Mouse (Mus musculus): ENCODE data around the gene Rassf2.

Rassf2 gene

DNA sequence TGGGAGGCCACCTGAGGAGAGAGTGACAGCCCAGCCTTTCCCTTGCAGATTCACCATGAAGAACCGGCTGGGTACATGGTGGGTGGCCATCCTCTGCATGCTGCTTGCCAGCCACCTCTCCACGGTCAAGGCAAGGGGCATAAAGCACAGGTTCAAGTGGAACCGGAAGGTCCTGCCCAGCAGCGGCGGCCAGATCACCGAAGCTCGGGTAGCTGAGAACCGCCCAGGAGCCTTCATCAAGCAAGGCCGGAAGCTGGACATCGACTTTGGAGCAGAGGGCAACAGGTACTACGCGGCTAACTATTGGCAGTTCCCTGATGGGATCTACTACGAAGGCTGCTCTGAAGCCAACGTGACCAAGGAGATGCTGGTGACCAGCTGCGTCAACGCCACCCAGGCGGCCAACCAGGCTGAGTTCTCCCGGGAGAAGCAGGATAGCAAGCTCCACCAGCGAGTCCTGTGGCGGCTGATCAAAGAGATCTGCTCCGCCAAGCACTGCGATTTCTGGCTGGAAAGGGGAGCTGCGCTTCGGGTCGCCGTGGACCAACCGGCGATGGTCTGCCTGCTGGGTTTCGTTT, 77.0 kb downstream of the Rassf2 start:
- no peak for DNase-seq

DNA sequence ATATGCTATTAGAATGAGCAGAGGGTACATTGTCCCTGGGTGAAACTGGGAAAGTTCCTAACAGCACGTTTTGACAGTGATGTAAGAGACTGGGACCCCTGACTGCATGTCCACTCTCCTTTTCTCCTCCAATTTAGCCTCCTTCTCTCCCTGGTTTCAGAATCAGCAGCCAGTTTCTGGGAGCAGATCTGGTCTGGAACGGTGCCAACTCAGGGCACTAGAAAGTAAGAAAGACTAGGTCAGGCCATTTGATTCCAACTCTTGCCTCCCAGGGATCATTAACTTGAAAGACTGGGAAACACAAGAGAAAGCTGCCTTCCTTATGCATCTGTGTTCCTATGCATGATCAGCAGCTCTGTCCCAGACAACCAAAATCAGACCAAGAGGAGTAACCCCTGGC, 77.6 kb downstream of the Rassf2 start:
- no peak for DNase-seq

GRCm38 (mm10) chr2:131950598-131951095, 79.4 kb downstream of the Rassf2 start, which contains the start of gene Prnd:
Gene Prnd (plus strand): TSS chr2:131950861.
- DNase-seq: no peak

DNA sequence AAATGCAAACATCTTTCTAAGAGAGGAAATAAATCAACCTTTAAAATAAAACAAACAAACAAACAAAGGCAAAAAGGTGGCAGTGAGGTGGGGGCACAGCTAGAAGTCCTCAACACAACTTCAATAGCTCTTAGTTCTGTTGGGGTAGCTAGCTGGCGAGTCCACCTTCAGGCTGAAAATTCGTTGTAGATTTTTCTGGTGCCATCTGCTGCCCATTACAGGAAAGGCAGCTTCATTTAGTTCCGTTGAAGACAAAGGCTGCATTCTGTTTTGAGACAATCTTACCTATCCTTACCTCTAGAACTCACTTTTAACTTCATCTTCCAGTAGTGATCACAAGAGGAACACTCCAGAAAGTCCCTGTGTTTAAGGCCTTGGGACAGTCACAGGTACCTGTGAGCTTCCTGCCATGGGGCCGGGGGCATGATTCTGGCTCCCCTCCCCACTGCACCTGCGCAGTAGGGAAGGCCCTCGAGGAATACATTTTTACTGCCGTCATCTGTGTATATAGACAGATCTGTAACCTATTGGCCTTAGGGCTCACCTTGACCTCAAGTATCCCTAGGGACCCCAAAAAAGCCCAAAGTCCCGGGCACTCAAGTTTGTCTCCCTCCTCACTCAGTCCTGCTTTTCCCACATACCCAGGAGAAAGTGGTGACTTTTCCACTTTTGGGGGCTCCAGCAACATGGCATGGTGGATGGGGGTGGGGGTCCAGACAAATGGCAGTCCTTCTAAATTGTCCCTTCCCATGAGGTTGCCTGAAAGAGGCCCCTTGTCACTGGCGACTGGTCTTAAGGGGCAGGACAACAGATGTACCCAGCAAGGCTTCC, 80.1 kb downstream of the Rassf2 start:
- peak; percentile 63 for DNase-seq

- DNase-seq: no peak
Observed at GRCm38 (mm10) chr2:131948916-131949639, 81.0 kb downstream of the Rassf2 start.

GRCm38 (mm10) chr2:131948156-131948555, 81.9 kb downstream of the Rassf2 start:
- DNase-seq: no peak

GRCm38 (mm10) chr2:131946351-131946750, 83.7 kb downstream of the Rassf2 start:
- no peak for DNase-seq

DNA sequence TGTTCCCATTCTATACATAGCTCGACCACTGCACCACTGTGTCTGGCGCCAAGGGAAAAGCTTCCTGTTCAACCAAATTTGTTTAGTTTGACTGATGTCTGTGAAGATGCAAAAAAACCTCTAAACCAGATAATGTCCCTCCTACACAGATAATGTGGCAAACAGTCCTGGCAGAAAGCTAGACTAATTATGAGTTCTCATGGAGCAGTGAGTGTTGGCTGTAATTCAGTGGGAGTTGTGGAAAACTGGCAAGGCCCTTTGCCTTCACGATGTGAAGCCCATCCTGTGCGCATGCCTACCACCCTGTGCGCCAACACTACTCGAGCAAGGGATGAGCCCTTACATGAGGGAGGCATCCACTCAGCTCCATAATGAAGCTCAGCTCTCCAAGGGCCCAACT, 84.3 kb downstream of the Rassf2 start:
- DNase-seq: no peak

DNA sequence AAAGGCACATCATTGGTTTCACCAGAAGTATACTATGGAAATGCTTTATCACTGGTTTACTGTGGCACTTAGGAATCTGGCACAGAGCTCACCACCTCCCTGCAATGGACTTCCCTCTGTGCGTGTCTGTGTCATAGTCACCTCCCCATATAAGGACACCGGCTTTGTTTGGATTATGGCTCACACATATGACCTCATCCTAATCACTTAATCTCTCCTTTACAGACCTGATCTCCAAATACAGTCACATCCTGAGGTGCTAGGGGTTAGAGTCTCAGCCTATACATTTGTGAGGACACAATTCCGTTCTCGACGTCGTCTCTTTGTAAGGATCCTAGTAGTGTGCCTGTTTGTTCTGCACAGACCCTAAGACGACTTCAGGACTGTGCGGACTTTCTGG, 84.8 kb downstream of the Rassf2 start:
- DNase-seq: no peak

DNA sequence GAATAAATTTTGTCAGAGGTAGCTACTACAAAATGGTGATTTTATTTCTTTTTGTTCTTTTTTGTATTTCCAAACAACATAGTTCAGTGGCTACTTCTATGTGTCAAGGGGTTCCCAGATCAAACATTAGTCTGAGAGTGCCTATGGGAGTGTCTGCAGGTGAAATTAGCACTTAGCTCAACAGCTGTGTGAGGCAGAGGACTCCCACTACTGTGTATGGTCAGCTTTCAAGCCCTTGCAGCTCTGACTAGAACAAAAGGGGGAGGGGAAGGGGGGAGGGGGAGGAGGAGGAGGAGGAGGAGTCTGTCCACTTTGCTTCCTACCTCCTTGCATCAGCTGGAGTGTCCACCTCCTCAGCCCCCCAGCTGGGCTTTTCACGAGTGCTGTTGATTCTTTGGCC, 85.7 kb downstream of the Rassf2 start:
- no peak for DNase-seq

GRCm38 (mm10) chr2:131941501-131941900, 88.6 kb downstream of the Rassf2 start:
- DNase-seq: no peak

- DNase-seq: no peak
Observed at GRCm38 (mm10) chr2:131940506-131940905, 89.6 kb downstream of the Rassf2 start.

All from right cerebral cortex, postnatal 14 days (tissue).